Mouse (Mus musculus): ENCODE measurements at regions not wholly inside any gene's neighbourhood (a gene's known extent, or its start where the extent isn't known, plus 50 kb on each side); places are given as distances from the start of the nearest gene placed in this dataset.

- no peak for TF ChIP-seq CTCF (IDR thresholded peaks at IDR 0.05; ENCODE audit: low read depth, low read length)
- TF ChIP-seq POLR2A (IDR thresholded peaks at IDR 0.05; ENCODE audit: extremely low read depth, insufficient read depth, low read length) = no peak
These were observed 104.7 kb upstream of the Gpr141 start for GRCm38 (mm10) chr13:19928761-19929160.
